Mouse (Mus musculus): ENCODE data around the gene Ankrd33b. TPM values are rescaled to one million over a fixed set of nuclear protein-coding genes. Genes with fewer than 3 reads are reported as not detected.
A peak's percentile ranks its signal among the peaks of the same experiment; 100 is the strongest.

The Ankrd33b gene
- total and polyA plus RNA-seq, 3 experiments = 50.0 to 69.6 (median 60.3) TPM

DNA sequence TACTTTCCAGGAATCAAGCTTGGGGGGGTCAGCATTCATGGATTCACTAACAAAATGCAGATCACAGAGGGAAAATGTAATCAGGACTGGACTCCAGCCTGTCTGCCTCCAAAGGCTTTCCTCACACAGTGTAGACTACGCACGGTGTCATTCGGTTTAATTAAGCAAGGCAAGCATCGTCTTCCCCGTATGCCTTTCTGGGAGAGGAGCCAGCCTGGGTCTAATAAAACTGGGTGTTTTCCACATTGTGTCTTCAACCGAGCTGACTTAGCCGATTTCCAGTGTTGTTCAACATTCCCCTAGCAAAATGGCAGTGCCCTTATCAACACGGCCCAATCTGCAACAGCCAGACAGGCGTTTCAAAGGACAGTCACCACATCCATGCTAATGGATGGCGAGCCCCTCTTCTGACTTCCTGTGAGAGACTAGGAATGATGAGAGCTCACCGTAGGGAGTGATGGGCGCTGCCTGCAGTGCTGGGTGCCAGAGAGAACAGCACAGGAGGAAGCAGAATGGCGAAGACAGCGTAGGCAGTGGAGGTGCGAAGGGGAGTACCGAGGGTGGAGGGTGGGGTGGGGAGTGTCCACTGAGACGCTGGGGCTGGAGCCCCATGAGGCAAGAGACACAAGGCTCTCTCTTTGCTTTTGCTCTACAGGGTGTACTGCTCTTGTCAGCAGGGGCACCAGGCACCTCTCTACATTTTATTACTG lies 82.4 kb downstream of the Ankrd33b start:
- Histone ChIP-seq H3K4me2 (ENCODE audit: insufficient read depth, low read depth, poor library complexity, severe bottlenecking) (no peak overlapping the region), H3K27me3 (replicated peaks) (no peaks in the 10 kb centered on the region), H3K79me2 (replicated peaks; ENCODE audit: control insufficient read depth, extremely low read depth, insufficient read depth, poor library complexity, severe bottlenecking) (no peaks in the 10 kb centered on the region), H3K9ac (ENCODE audit: insufficient read depth, low read depth) (no peak overlapping the region), H3K27ac (ENCODE audit: insufficient read depth, low read depth) (no peak overlapping the region), H3K9me3 (replicated peaks; ENCODE audit: low read length) (no peaks in the 10 kb centered on the region), H3K36me3 (replicated peaks in 1 of 2; ENCODE audit: control insufficient read depth in 1 of 2, insufficient read depth in 1 of 2, low read length in 1 of 2) (peaks cover 0 to 3% of the 10 kb centered on the region in 2 experiments), H3K4me3 (replicated peaks in 1 of 3; ENCODE audit: low read depth in 2 of 3, low read length in 2 of 3, poor library complexity in 1 of 3) (no peak overlapping the region), H3K4me1 (ENCODE audit: control insufficient read depth in 1 of 2, insufficient read depth in 2 of 2) (peaks cover 8 to 60% of the 10 kb centered on the region in 2 experiments)
- in situ Hi-C loops (cut with MboI; ENCODE audit: low pct_ligation_motif_present, low pct_unique_long_range_greater_than_20kb, low sequenced_read_pairs) (no loop called here), dilution Hi-C loops (cut with MboI; ENCODE audit: extremely low pct_ligation_motif_present, extremely low pct_unique_long_range_greater_than_20kb, low sequenced_read_pairs) (no loop called here)
- TF ChIP-seq ZNF384 (IDR thresholded peaks at IDR 0.05; ENCODE audit: low read depth, low read length) = no peak
- TF ChIP-seq SMC3 (IDR thresholded peaks at IDR 0.05; ENCODE audit: low read depth, low read length) = no peak
- no peak for TF ChIP-seq MYC (IDR thresholded peaks at IDR 0.05; ENCODE audit: low read depth, low read length)
- TF ChIP-seq POLR2A (IDR thresholded peaks at IDR 0.05; ENCODE audit: low read depth, low read length) = no peak
- no peak for TF ChIP-seq MAZ (IDR thresholded peaks at IDR 0.05; ENCODE audit: low read depth, low read length)
- no peak for TF ChIP-seq HCFC1 (IDR thresholded peaks at IDR 0.05; ENCODE audit: low read depth, low read length)
- no peak for TF ChIP-seq NRF1 (IDR thresholded peaks at IDR 0.05; ENCODE audit: low read depth, low read length)
- no peak for TF ChIP-seq SIN3A (IDR thresholded peaks at IDR 0.05; ENCODE audit: low read length)
- TF ChIP-seq JUN (IDR thresholded peaks at IDR 0.05; ENCODE audit: insufficient read depth, low read depth, low read length) = no peak
- no peak for TF ChIP-seq CHD2 (IDR thresholded peaks at IDR 0.05; ENCODE audit: low read length)
- DNase-seq (ENCODE audit: extremely low read depth) = no peak

DNA sequence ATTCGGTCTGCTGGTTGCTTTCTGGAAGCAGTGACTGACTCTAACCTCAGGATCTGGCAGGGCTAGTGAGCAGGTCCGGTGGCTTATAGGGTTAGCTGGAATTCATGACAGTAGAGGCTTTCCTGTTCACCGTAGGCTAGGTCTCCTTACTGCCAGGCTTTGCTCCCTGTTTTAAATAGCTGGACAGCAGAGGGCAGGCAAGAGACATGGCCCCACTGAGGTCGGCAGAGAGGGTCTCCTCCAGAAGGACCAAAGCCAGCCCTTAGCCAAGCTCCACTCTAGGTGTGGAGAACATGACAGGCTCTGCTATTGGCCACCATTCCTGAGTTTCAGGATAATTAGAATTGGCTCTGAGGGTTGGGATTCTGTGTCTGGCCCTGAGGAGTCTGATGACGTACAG lies 83.4 kb downstream of the Ankrd33b start:
- DNase-seq (ENCODE audit: extremely low read depth) = no peak
- no peak overlapping the region for H3K4me3 ChIP-seq (replicated peaks in 1 of 3; ENCODE audit: low read depth in 2 of 3, low read length in 2 of 3, poor library complexity in 1 of 3)
- no peak overlapping the region for H3K4me2 ChIP-seq (ENCODE audit: insufficient read depth, low read depth, poor library complexity, severe bottlenecking)
- no peaks in the 10 kb centered on the region for H3K9me3 ChIP-seq (replicated peaks; ENCODE audit: low read length)
- peaks cover 0 to 1% of the 10 kb centered on the region in 2 experiments for H3K36me3 ChIP-seq (replicated peaks in 1 of 2; ENCODE audit: control insufficient read depth in 1 of 2, insufficient read depth in 1 of 2, low read length in 1 of 2)
- TF ChIP-seq SMC3 (IDR thresholded peaks at IDR 0.05; ENCODE audit: low read depth, low read length) (peak; percentile 76), RAD21 (IDR thresholded peaks at IDR 0.05; ENCODE audit: low read depth, low read length) (peak; percentile 75), CHD2 (IDR thresholded peaks at IDR 0.05; ENCODE audit: low read length) (no peak), BHLHE40 (IDR thresholded peaks at IDR 0.05; ENCODE audit: low read depth, low read length) (no peak), CTCF (conservative IDR thresholded peaks at IDR 0.05 in 1 of 2, IDR thresholded peaks at IDR 0.05 in 1 of 2; ENCODE audit: low read depth in 2 of 2, low read length in 2 of 2) (peak; percentile 27 to 68; a peak in 2 of 4 replicates)
- H3K27me3 ChIP-seq (replicated peaks) = no peaks in the 10 kb centered on the region
- H3K27ac ChIP-seq (ENCODE audit: insufficient read depth, low read depth) = no peak overlapping the region
- no peaks in the 10 kb centered on the region for H3K79me2 ChIP-seq (replicated peaks; ENCODE audit: control insufficient read depth, extremely low read depth, insufficient read depth, poor library complexity, severe bottlenecking)
- dilution Hi-C loops (cut with MboI; ENCODE audit: extremely low pct_ligation_motif_present, extremely low pct_unique_long_range_greater_than_20kb, low sequenced_read_pairs) = no loop called here
- peaks cover 12 to 66% of the 10 kb centered on the region in 2 experiments for H3K4me1 ChIP-seq (ENCODE audit: control insufficient read depth in 1 of 2, insufficient read depth in 2 of 2)
- no peak overlapping the region for H3K9ac ChIP-seq (ENCODE audit: insufficient read depth, low read depth)
- in situ Hi-C loops (cut with MboI; ENCODE audit: low pct_ligation_motif_present, low pct_unique_long_range_greater_than_20kb, low sequenced_read_pairs) = no loop called here

DNA sequence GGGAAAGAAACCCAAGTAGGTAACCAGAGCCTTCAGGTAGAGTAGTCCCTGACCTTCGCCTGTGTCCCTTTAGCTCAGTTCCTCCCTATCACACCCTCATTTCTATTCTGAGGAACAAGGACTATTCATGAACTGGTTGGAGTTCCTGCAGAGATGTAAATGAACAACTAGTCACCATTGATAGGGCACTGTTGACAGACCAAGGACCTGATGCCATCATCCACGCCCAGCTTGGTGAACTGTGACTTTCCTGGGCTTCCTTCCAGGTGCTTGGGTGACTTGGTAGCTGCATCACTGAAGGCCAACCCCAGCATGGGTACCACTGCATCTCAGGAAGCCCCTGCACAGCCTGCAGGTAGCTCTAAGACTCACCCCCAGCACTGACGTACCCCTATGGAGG lies 85.2 kb downstream of the Ankrd33b start:
- no peak overlapping the region for H3K9ac ChIP-seq (ENCODE audit: insufficient read depth, low read depth)
- H3K4me1 ChIP-seq (ENCODE audit: control insufficient read depth in 1 of 2, insufficient read depth in 2 of 2) = peaks cover 20 to 76% of the 10 kb centered on the region in 2 experiments
- no peak for DNase-seq (ENCODE audit: extremely low read depth)
- H3K4me2 ChIP-seq (ENCODE audit: insufficient read depth, low read depth, poor library complexity, severe bottlenecking) = no peak overlapping the region
- in situ Hi-C loops (cut with MboI; ENCODE audit: low pct_ligation_motif_present, low pct_unique_long_range_greater_than_20kb, low sequenced_read_pairs) (no loop called here), dilution Hi-C loops (cut with MboI; ENCODE audit: extremely low pct_ligation_motif_present, extremely low pct_unique_long_range_greater_than_20kb, low sequenced_read_pairs) (no loop called here)
- no peak overlapping the region for H3K4me3 ChIP-seq (replicated peaks in 1 of 3; ENCODE audit: low read depth in 2 of 3, low read length in 2 of 3, poor library complexity in 1 of 3)
- H3K27me3 ChIP-seq (replicated peaks) = no peaks in the 10 kb centered on the region
- peaks cover 0 to 1% of the 10 kb centered on the region in 2 experiments for H3K36me3 ChIP-seq (replicated peaks in 1 of 2; ENCODE audit: control insufficient read depth in 1 of 2, insufficient read depth in 1 of 2, low read length in 1 of 2)
- no peaks in the 10 kb centered on the region for H3K9me3 ChIP-seq (replicated peaks; ENCODE audit: low read length)
- no peaks in the 10 kb centered on the region for H3K79me2 ChIP-seq (replicated peaks; ENCODE audit: control insufficient read depth, extremely low read depth, insufficient read depth, poor library complexity, severe bottlenecking)
- H3K27ac ChIP-seq (ENCODE audit: insufficient read depth, low read depth) = no peak overlapping the region
- no peak for TF ChIP-seq EP300 (IDR thresholded peaks at IDR 0.05; ENCODE audit: low read length)
- TF ChIP-seq MYC (IDR thresholded peaks at IDR 0.05; ENCODE audit: low read depth, low read length) = no peak
- no peak for TF ChIP-seq MXI1 (IDR thresholded peaks at IDR 0.05; ENCODE audit: low read depth, low read length)
- TF ChIP-seq RAD21 (IDR thresholded peaks at IDR 0.05; ENCODE audit: low read depth, low read length) = no peak
- TF ChIP-seq ETS1 (conservative IDR thresholded peaks at IDR 0.05; ENCODE audit: low read depth, low read length) = no peak
- TF ChIP-seq NRF1 (IDR thresholded peaks at IDR 0.05; ENCODE audit: low read depth, low read length) = no peak
- TF ChIP-seq ELF1 (IDR thresholded peaks at IDR 0.05; ENCODE audit: low read depth, low read length) = no peak
- TF ChIP-seq ZMIZ1 (IDR thresholded peaks at IDR 0.05; ENCODE audit: low read depth, low read length) = no peak
- no peak for TF ChIP-seq ZC3H11A (IDR thresholded peaks at IDR 0.05; ENCODE audit: low read depth, low read length)
- no peak for TF ChIP-seq MAFK (IDR thresholded peaks at IDR 0.05; ENCODE audit: insufficient replicate concordance, low read length)
- no peak for TF ChIP-seq USF1 (IDR thresholded peaks at IDR 0.05; ENCODE audit: low read depth, low read length)
- no peak for TF ChIP-seq HCFC1 (IDR thresholded peaks at IDR 0.05; ENCODE audit: low read depth, low read length)
- no peak for TF ChIP-seq ZNF384 (IDR thresholded peaks at IDR 0.05; ENCODE audit: low read depth, low read length)
- no peak for TF ChIP-seq POLR2AphosphoS2 (IDR thresholded peaks at IDR 0.05; ENCODE audit: low read depth, low read length)
- no peak for TF ChIP-seq GABPA (IDR thresholded peaks at IDR 0.05; ENCODE audit: insufficient replicate concordance, low read depth, low read length)
- TF ChIP-seq SMC3 (IDR thresholded peaks at IDR 0.05; ENCODE audit: low read depth, low read length) = no peak
- no peak for TF ChIP-seq CHD2 (IDR thresholded peaks at IDR 0.05; ENCODE audit: low read length)
- TF ChIP-seq MAZ (IDR thresholded peaks at IDR 0.05; ENCODE audit: low read depth, low read length) = no peak
- TF ChIP-seq NELFE (IDR thresholded peaks at IDR 0.05; ENCODE audit: low read depth, low read length) = no peak
